In genomic region chr7:44484841-44485571, GRCm38 (mm10) we compare ENCODE assay signal across 7 mouse cellular contexts. TPM values are rescaled to one million over a fixed set of nuclear protein-coding genes. Genes with fewer than 3 reads are reported as not detected.
DNase-seq lines count a peak whose midpoint lies in the region; ATAC-seq and TF ChIP-seq lines count a peak whose summit lies in the region.

No protein-coding gene starts in this region.

- intact Hi-C loops in gastrocnemius, adult 2 months (cut with DNase I), result loop anchor here (1.0 to 5.0 kb wide), 3 partner anchors 38 to 223 kb away; partner anchors contain the start of gene Gm15517
- intact Hi-C loops in left cerebral cortex, postnatal 10 days (cut with DNase I), result loop anchor here (5.0 kb wide), 2 partner anchors 118 to 223 kb away; partner anchors contain the start of gene Gm15517

- peak overlapping the region; percentile 66; the same call in 1 of the 2 replicates for H3K27ac ChIP-seq in cortical plate, adult 2 months (ENCODE audit: insufficient read depth, low read length)
- H3K27ac ChIP-seq in gastrocnemius, adult 2 months, result no peak overlapping the region
- no peak overlapping the region for H3K27ac ChIP-seq in intestine, embryonic 14.5 days (ENCODE audit: low read depth)

- H3K36me3 ChIP-seq in intestine, embryonic 14.5 days (ENCODE audit: control insufficient read depth, insufficient read depth, low read length), result peaks cover 12% of the 10 kb centered on the region

- no peak overlapping the region for H3K4me2 ChIP-seq in intestine, embryonic 14.5 days (ENCODE audit: low read length)

- WGBS in intestine, embryonic 14.5 days, result 33% methylated on average over 5 of the region's 5 CpGs

- ATAC-seq in intestine, embryonic 14.5 days (replicated peaks; ENCODE audit: low FRiP score, low TSS enrichment, low read depth), result peak; percentile 78
- ATAC-seq in megakaryocyte-erythroid progenitor cell, adult 5-6 weeks (replicated peaks; ENCODE audit: low FRiP score, low TSS enrichment, poor library complexity, severe bottlenecking), result peak; percentile 64; the same call in 1 of the 2 replicates

- peaks cover 17% of the 10 kb centered on the region for H3K27me3 ChIP-seq in intestine, embryonic 14.5 days (replicated peaks; ENCODE audit: control insufficient read depth, insufficient read depth, low read length)

- no peaks in the 10 kb centered on the region for H3K9me3 ChIP-seq in intestine, embryonic 14.5 days (ENCODE audit: control insufficient read depth, low read length)

- TF ChIP-seq POLR2A in cortical plate, adult 2 months (IDR thresholded peaks at IDR 0.05; ENCODE audit: extremely low read depth, insufficient read depth, low read length), result no peak

- TF ChIP-seq CTCF in cortical plate, adult 2 months (IDR thresholded peaks at IDR 0.05; ENCODE audit: extremely low read depth, insufficient read depth, low read length), result peak; percentile 99
- TF ChIP-seq CTCF in gastrocnemius, adult 2 months (IDR thresholded peaks at IDR 0.05), result peak; percentile 98

- no peak overlapping the region for H3K9ac ChIP-seq in intestine, embryonic 14.5 days (ENCODE audit: low read length)

- no peaks in the 10 kb centered on the region for H3K4me1 ChIP-seq in cortical plate, adult 2 months (ENCODE audit: control insufficient read depth, insufficient read depth, low read length)
- H3K4me1 ChIP-seq in intestine, embryonic 14.5 days (replicated peaks; ENCODE audit: control insufficient read depth, insufficient read depth, low read length), result no peaks in the 10 kb centered on the region

- peak; percentile 69 to 77 for DNase-seq in adrenal gland, adult 18-20 months (ENCODE audit: low spot score in 2 of 2)
- peak; percentile 73 for DNase-seq in gastrocnemius, adult 2 months
- peak; percentile 91 for DNase-seq in intestine, embryonic 14.5 days (ENCODE audit: low spot score)
- DNase-seq in left cerebral cortex, postnatal 10 days (ENCODE audit: extremely low spot score in 1 of 2, low spot score in 2 of 2), result peak; percentile 73
- peak; percentile 76 for DNase-seq in right cerebral cortex, postnatal 25 days

- H3K4me3 ChIP-seq in cortical plate, adult 2 months (ENCODE audit: insufficient read depth, low read length), result no peak overlapping the region
- H3K4me3 ChIP-seq in gastrocnemius, adult 2 months, result no peak overlapping the region
- no peak overlapping the region for H3K4me3 ChIP-seq in intestine, embryonic 14.5 days (ENCODE audit: low read depth, low read length)

RNA-seq across cellular contexts. Expression of gene Emc10, which starts 11.3 kb away (rescaled TPM):
- total RNA-seq in adrenal gland, adult 18-20 months (2021), result 100 to 1,000 TPM in 1 of 2 experiments, 10 to 100 TPM in 1; 95.4 to 101 TPM
- polyA plus RNA-seq in cortical plate, adult 2 months (2012; rRNA removed), result 297 and 308 TPM in 2 replicates
- total RNA-seq in gastrocnemius, adult 2 months (2021), result 10 to 100 TPM; 43.6 to 52.2 TPM
- 107 and 116 TPM in 2 replicates for polyA plus RNA-seq in intestine, embryonic 14.5 days (2014; fragmentation: Nextera tagmentation; extraction: Ambion mirVana)
- total RNA-seq in left cerebral cortex, postnatal 10 days (2021), result 100 to 1,000 TPM; 143 to 144 TPM
- 62.8 and 83.9 TPM in 2 replicates for total RNA-seq in megakaryocyte-erythroid progenitor cell, adult 5-6 weeks (2014; fragmentation: Nextera tagmentation)
- 30.1 and 31.1 TPM in 2 replicates for total RNA-seq in megakaryocyte-erythroid progenitor cell, adult 5-6 weeks (2017)

RNA-seq across cellular contexts. Expression of gene Fam71e1, which starts 11.4 kb away (rescaled TPM):
- total RNA-seq in adrenal gland, adult 18-20 months (2021), result 1 to 10 TPM; 5.6 to 8.9 TPM
- polyA plus RNA-seq in cortical plate, adult 2 months (2012; rRNA removed), result 27.0 and 29.4 TPM in 2 replicates
- 1 to 10 TPM; 2.4 to 5.5 TPM for total RNA-seq in gastrocnemius, adult 2 months (2021)
- 10.2 and 11.5 TPM in 2 replicates for polyA plus RNA-seq in intestine, embryonic 14.5 days (2014; fragmentation: Nextera tagmentation; extraction: Ambion mirVana)
- 10 to 100 TPM; 24.4 to 26.8 TPM for total RNA-seq in left cerebral cortex, postnatal 10 days (2021)
- total RNA-seq in megakaryocyte-erythroid progenitor cell, adult 5-6 weeks (2014; fragmentation: Nextera tagmentation), result not detected in 2 replicates
- total RNA-seq in megakaryocyte-erythroid progenitor cell, adult 5-6 weeks (2017), result 0.75 TPM in 1 of 2 replicates, not detected in the other

RNA-seq across cellular contexts. Expression of gene Josd2, which starts 17.2 kb away (rescaled TPM):
- 10 to 100 TPM; 40.0 to 42.6 TPM for total RNA-seq in adrenal gland, adult 18-20 months (2021)
- 232 and 256 TPM in 2 replicates for polyA plus RNA-seq in cortical plate, adult 2 months (2012; rRNA removed)
- 10 to 100 TPM; 51.0 to 57.0 TPM for total RNA-seq in gastrocnemius, adult 2 months (2021)
- polyA plus RNA-seq in intestine, embryonic 14.5 days (2014; fragmentation: Nextera tagmentation; extraction: Ambion mirVana), result 72.1 and 77.0 TPM in 2 replicates
- total RNA-seq in left cerebral cortex, postnatal 10 days (2021), result 10 to 100 TPM; 36.3 to 37.4 TPM
- 73.4 and 96.5 TPM in 2 replicates for total RNA-seq in megakaryocyte-erythroid progenitor cell, adult 5-6 weeks (2014; fragmentation: Nextera tagmentation)
- total RNA-seq in megakaryocyte-erythroid progenitor cell, adult 5-6 weeks (2017), result 25.0 and 30.6 TPM in 2 replicates

RNA-seq across cellular contexts. Expression of gene Aspdh, which starts 19.8 kb away (rescaled TPM):
- total RNA-seq in adrenal gland, adult 18-20 months (2021), result not detected
- polyA plus RNA-seq in cortical plate, adult 2 months (2012; rRNA removed), result 8.2 and 8.7 TPM in 2 replicates
- not detected for total RNA-seq in gastrocnemius, adult 2 months (2021)
- 0.65 TPM in 1 of 2 replicates, not detected in the other for polyA plus RNA-seq in intestine, embryonic 14.5 days (2014; fragmentation: Nextera tagmentation; extraction: Ambion mirVana)
- total RNA-seq in left cerebral cortex, postnatal 10 days (2021), result 10 to 100 TPM; 14.7 to 18.0 TPM
- not detected in 2 replicates for total RNA-seq in megakaryocyte-erythroid progenitor cell, adult 5-6 weeks (2014; fragmentation: Nextera tagmentation)
- not detected in 2 replicates for total RNA-seq in megakaryocyte-erythroid progenitor cell, adult 5-6 weeks (2017)

RNA-seq across cellular contexts. Expression of gene Mybpc2, which starts 39.5 kb away (rescaled TPM):
- total RNA-seq in adrenal gland, adult 18-20 months (2021), result under 1 TPM in 1 of 2 experiments, not detected in 1; 0.93 TPM
- polyA plus RNA-seq in cortical plate, adult 2 months (2012; rRNA removed), result 0.04 and 0.06 TPM in 2 replicates
- 1,000 to 10,000 TPM; 2,660 to 4,973 TPM for total RNA-seq in gastrocnemius, adult 2 months (2021)
- polyA plus RNA-seq in intestine, embryonic 14.5 days (2014; fragmentation: Nextera tagmentation; extraction: Ambion mirVana), result 0.28 and 0.32 TPM in 2 replicates
- total RNA-seq in left cerebral cortex, postnatal 10 days (2021), result under 1 TPM; 0.09 to 0.53 TPM
- total RNA-seq in megakaryocyte-erythroid progenitor cell, adult 5-6 weeks (2014; fragmentation: Nextera tagmentation), result 0.48 TPM in 1 of 2 replicates, not detected in the other
- not detected in 2 replicates for total RNA-seq in megakaryocyte-erythroid progenitor cell, adult 5-6 weeks (2017)
